In the genomic region with DNA sequence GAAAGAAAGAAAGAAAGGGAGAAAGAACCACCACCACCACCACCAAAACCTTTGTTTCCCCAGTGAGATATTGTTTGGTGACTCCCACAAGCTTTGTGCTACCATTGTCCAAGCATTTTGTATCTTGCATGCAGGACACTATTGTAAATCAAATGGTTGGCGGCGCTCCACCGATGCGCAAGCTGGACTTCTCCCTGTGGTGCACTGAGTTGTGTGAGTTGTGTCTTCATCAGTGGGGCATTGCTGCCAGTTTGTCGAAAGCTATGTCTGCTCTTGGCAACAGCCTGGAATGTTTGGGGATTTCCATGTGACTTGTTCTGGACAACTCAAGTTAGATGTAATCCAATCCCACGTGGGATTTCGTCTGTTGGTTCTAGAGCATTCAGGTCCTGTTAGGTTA, we compare ENCODE assay signal across 27 mouse cellular contexts. TPM values are rescaled to one million over a fixed set of nuclear protein-coding genes. Genes with fewer than 3 reads are reported as not detected.
A peak's percentile ranks its signal among the peaks of the same experiment; 100 is the strongest.
DNase-seq lines count a peak whose midpoint lies in the region; ATAC-seq lines count a peak whose summit lies in the region.
"Had no signal": no experiment of that assay in that cellular context is flagged by ENCODE, and none has a peak within 500 bp of the region (broad histone marks: within the 10 kb centered on the region; RNA-seq: fewer than 3 reads in every experiment).

No protein-coding gene starts in this region.

- no peak overlapping the region for H3K4me3 ChIP-seq in kidney, embryonic 16.5 days (ENCODE audit: low read length)
- H3K4me3 ChIP-seq: forebrain, embryonic 13.5 days; heart, adult 2 months; heart, embryonic 13.5 days; layer of hippocampus, adult 2 months; lung, embryonic 15.5 days had no signal

- H3K27me3 ChIP-seq in kidney, embryonic 16.5 days (ENCODE audit: insufficient read depth, low read length), result no peaks in the 10 kb centered on the region
- H3K27me3 ChIP-seq: forebrain, embryonic 13.5 days had no signal

- no peaks in the 10 kb centered on the region for H3K4me1 ChIP-seq in kidney, embryonic 16.5 days (ENCODE audit: insufficient read depth, low read length)
- H3K4me1 ChIP-seq: forebrain, embryonic 13.5 days; lung, embryonic 15.5 days had no signal

- ATAC-seq in kidney, embryonic 16.5 days (ENCODE audit: low FRiP score, low TSS enrichment), result no peak
- ATAC-seq: activated CD4-positive, CD25-positive, alpha-beta regulatory T cell, adult 4 months; CD4-positive, CD25-positive, alpha-beta regulatory T cell, adult 4 months; forebrain, embryonic 13.5 days; intestine, postnatal 0 days; midbrain, embryonic 16.5 days had no signal

- DNase-seq in cerebellum, postnatal 10 days, result peak; percentile 17 to 29
- no peak for DNase-seq in cerebellum, adult 11-12 months
- DNase-seq in kidney, adult 8-10 months, result peak; percentile 19 to 24
- DNase-seq in Muller cell, postnatal 12 days (ENCODE audit: inconsistent ontology term), result peak; percentile 62
- peak; percentile 19 for DNase-seq in kidney, postnatal 14 days
- DNase-seq in retina, embryonic 14.5 days (ENCODE audit: low spot score), result no peak
- DNase-seq in retina, postnatal 1 day, result no peak
- DNase-seq: adrenal gland, postnatal 25 days; cerebellum, adult 2 months; cerebellum, postnatal 36 days; gastrocnemius, postnatal 25 days; heart, adult 2 months; heart, postnatal 10 days; lung, postnatal 36 days; right cerebral cortex, postnatal 4 days; thymus, postnatal 4 days had no signal

- no peaks in the 10 kb centered on the region for H3K9me3 ChIP-seq in kidney, embryonic 16.5 days (ENCODE audit: low read length)
- H3K9me3 ChIP-seq: forebrain, embryonic 13.5 days; heart, embryonic 13.5 days; lung, embryonic 15.5 days had no signal

- no peak overlapping the region for H3K9ac ChIP-seq in kidney, embryonic 16.5 days (replicated peaks; ENCODE audit: low read length)
- H3K9ac ChIP-seq: forebrain, embryonic 13.5 days; heart, embryonic 13.5 days; hindbrain, embryonic 14.5 days; lung, embryonic 15.5 days had no signal

- WGBS in kidney, embryonic 16.5 days, result 85% methylated on average over 7 of the region's 7 CpGs

- H3K27ac ChIP-seq in kidney, embryonic 16.5 days (ENCODE audit: low read length), result no peak overlapping the region
- H3K27ac ChIP-seq: forebrain, embryonic 13.5 days; heart, adult 2 months; heart, embryonic 13.5 days; hindbrain, embryonic 14.5 days; layer of hippocampus, adult 2 months; lung, embryonic 15.5 days had no signal

- no peaks in the 10 kb centered on the region for H3K36me3 ChIP-seq in kidney, embryonic 16.5 days (ENCODE audit: insufficient read depth, low read length)
- H3K36me3 ChIP-seq: heart, embryonic 13.5 days; lung, embryonic 15.5 days had no signal

- H3K4me2 ChIP-seq in kidney, embryonic 16.5 days (replicated peaks; ENCODE audit: low read depth, low read length), result no peak overlapping the region
- H3K4me2 ChIP-seq: forebrain, embryonic 13.5 days; heart, embryonic 13.5 days; hindbrain, embryonic 14.5 days; lung, embryonic 15.5 days; midbrain, embryonic 11.5 days had no signal

RNA-seq across cellular contexts. Expression of a gene that starts 18.2 kb away (rescaled TPM):
- polyA plus RNA-seq in kidney, embryonic 16.5 days (2015; fragmentation: Nextera tagmentation; extraction: Ambion mirVana), result 19.0 and 22.6 TPM in 2 replicates

Comparison
In these comparisons a context has a peak if more than half of its experiments do, and no peak if none do; other contexts are left out.
1. DNase-seq: peak in cerebellum, postnatal 10 days (2 of 2), kidney, adult 8-10 months (2 of 2), Muller cell, postnatal 12 days (single experiment) and kidney, postnatal 14 days (single experiment); none in cerebellum, adult 11-12 months (single experiment), retina, embryonic 14.5 days (single experiment) and retina, postnatal 1 day (single experiment).